Mouse (Mus musculus) right cerebral cortex, adult 2 months (tissue): ENCODE measurements at regions not wholly inside any gene's neighbourhood (a gene's known extent, or its start where the extent isn't known, plus 50 kb on each side); places are given as distances from the start of the nearest gene placed in this dataset.

ENCODE experiments used
- DNase-seq, 2 experiments: peaks; one replicate each; pipeline ENCODE4 v3.0.0; 2021 to 2022; ENCODE audit warnings: low spot score in 2 of 2

GRCm38 (mm10) chr2:48730780-48731179, 83.1 kb upstream of the Acvr2a start:
- DNase-seq: peak; percentile 34 to 36

GRCm38 (mm10) chr2:48733936-48734335, 80.0 kb upstream of the Acvr2a start:
- no peak for DNase-seq

GRCm38 (mm10) chr2:48734521-48734920, 79.4 kb upstream of the Acvr2a start:
- DNase-seq: no peak

GRCm38 (mm10) chr2:48736312-48736711, 77.6 kb upstream of the Acvr2a start:
- no peak for DNase-seq
